Mouse (Mus musculus) hindbrain, embryonic 11.5 days (tissue): ENCODE measurements around the gene Rps6ka1. TPM values are rescaled to one million over a fixed set of nuclear protein-coding genes. Genes with fewer than 3 reads are reported as not detected.

Source experiments
- ATAC-seq: fragments of 200-750 bp; cut with Nextera tagmentation; 2 replicates; pipeline ENCODE4 v1.8.0; 2017; ENCODE audit warnings: mild to moderate bottlenecking, moderate TSS enrichment, moderate library complexity; ENCODE audit not compliant: low FRiP score
- DNase-seq: peaks from one replicate; pipeline ENCODE4 v3.0.0-alpha.2; 2015; ENCODE audit warnings: low spot score
- H3K27ac ChIP-seq: fragments of 300-500 bp; sonication (generic); 2 replicates; pipeline ENCODE4 v1.5.1; 2014; ENCODE audit warnings: mild to moderate bottlenecking, low read depth, low read length
- H3K27me3 ChIP-seq: fragments of 300-500 bp; sonication (generic); 2 replicates; pipeline ENCODE4 v1.6.1; 2014; ENCODE audit warnings: mild to moderate bottlenecking, low read length, moderate library complexity, mixed read lengths; ENCODE audit not compliant: control insufficient read depth, insufficient read depth
- H3K36me3 ChIP-seq: fragments of 300-500 bp; sonication (generic); 2 replicates; pipeline ENCODE4 v1.6.1; 2014; ENCODE audit warnings: mild to moderate bottlenecking, low read length, moderate library complexity, mixed read lengths; ENCODE audit not compliant: control insufficient read depth, insufficient read depth
- H3K4me1 ChIP-seq: fragments of 300-500 bp; sonication (generic); replicated peaks from 2 replicates; pipeline ENCODE4 v1.6.1; 2014; ENCODE audit warnings: low read length, mixed read lengths; ENCODE audit not compliant: control insufficient read depth, insufficient read depth
- H3K4me2 ChIP-seq: fragments of 300-500 bp; sonication (generic); replicated peaks from 2 replicates; pipeline ENCODE4 v1.6.1; 2014; ENCODE audit warnings: mild to moderate bottlenecking, low read depth, low read length
- H3K4me3 ChIP-seq: fragments of 300-500 bp; sonication (generic); 2 replicates; pipeline ENCODE4 v1.5.1; 2014; ENCODE audit warnings: low read depth, low read length
- H3K9ac ChIP-seq: fragments of 300-500 bp; sonication (generic); 2 replicates; pipeline ENCODE4 v1.6.1; 2014; ENCODE audit warnings: low read depth, low read length
- H3K9me3 ChIP-seq: fragments of 300-500 bp; sonication (generic); 2 replicates; pipeline ENCODE4 v1.6.1; 2016; ENCODE audit warnings: low read length; ENCODE audit not compliant: control insufficient read depth
- WGBS: fragments of 180-500 bp; shearing (Covaris S2); extraction: QIAGEN DNeasy Blood & Tissue Kit; methylation state at CpG from one replicate; pipeline ENCODE4 v1.1.7; 2014; 5-methylcytosine and 5-hydroxymethylcytosine counted together
- polyA plus RNA-seq: library from polyadenylated mRNA; unstranded; fragments of >200 nt; fragmentation: Nextera tagmentation; extraction: Ambion mirVana; gene quantifications from 2 replicates; pipeline ENCODE4 v1.2.1, GENCODE M21; 2014

Gene Rps6ka1
- polyA plus RNA-seq, 1 experiment from 2014 or later = 27.9 TPM

- peak overlapping the region; percentile 46 for H3K4me3 ChIP-seq
- H3K9me3 ChIP-seq = no peaks in the 10 kb centered on the region
- H3K36me3 ChIP-seq = no peaks in the 10 kb centered on the region
- under 1% methylated on average over 46 of the region's 80 CpGs for WGBS
- H3K4me1 ChIP-seq = peaks cover 8% of the 10 kb centered on the region
- ATAC-seq (peak; percentile 75), DNase-seq (peak; percentile 95)
- H3K27ac ChIP-seq = peak overlapping the region; percentile 100
- H3K27me3 ChIP-seq = no peaks in the 10 kb centered on the region
- H3K9ac ChIP-seq = peak overlapping the region; percentile 84
- peak overlapping the region; percentile 65 for H3K4me2 ChIP-seq
Measured at GRCm38 (mm10) chr4:133813992-133814803, 73.4 kb downstream of the Rps6ka1 start.

- peak overlapping the region; percentile 84 for H3K9ac ChIP-seq
- no peaks in the 10 kb centered on the region for H3K9me3 ChIP-seq
- ATAC-seq (peak; percentile 89), DNase-seq (peak; percentile 95)
- WGBS = 1% methylated on average over 42 of the region's 101 CpGs
- peak overlapping the region; percentile 65 for H3K4me2 ChIP-seq
- H3K36me3 ChIP-seq = no peaks in the 10 kb centered on the region
- peak overlapping the region; percentile 46 for H3K4me3 ChIP-seq
- H3K27me3 ChIP-seq = no peaks in the 10 kb centered on the region
- H3K27ac ChIP-seq = peak overlapping the region; percentile 100
- peaks cover 8% of the 10 kb centered on the region for H3K4me1 ChIP-seq
Measured at GRCm38 (mm10) chr4:133813174-133813991, 74.2 kb downstream of the Rps6ka1 start.

- Histone ChIP-seq H3K4me3 (no peak overlapping the region), H3K9me3 (no peaks in the 10 kb centered on the region), H3K36me3 (no peaks in the 10 kb centered on the region), H3K27me3 (no peaks in the 10 kb centered on the region), H3K4me2 (no peak overlapping the region), H3K4me1 (no peaks in the 10 kb centered on the region), H3K9ac (no peak overlapping the region), H3K27ac (no peak overlapping the region)
- 82% methylated on average over 15 of the region's 15 CpGs for WGBS
- ATAC-seq = no peak
- DNase-seq = no peak
Measured at GRCm38 (mm10) chr4:133804401-133805263, 83.0 kb downstream of the Rps6ka1 start.

- 29% methylated on average over 6 of the region's 6 CpGs for WGBS
- no peaks in the 10 kb centered on the region for H3K36me3 ChIP-seq
- ATAC-seq (no peak), DNase-seq (no peak)
- H3K27ac ChIP-seq = no peak overlapping the region
- H3K27me3 ChIP-seq = no peaks in the 10 kb centered on the region
- no peak overlapping the region for H3K9ac ChIP-seq
- no peaks in the 10 kb centered on the region for H3K9me3 ChIP-seq
- H3K4me1 ChIP-seq = no peaks in the 10 kb centered on the region
- H3K4me3 ChIP-seq = no peak overlapping the region
- H3K4me2 ChIP-seq = no peak overlapping the region
Measured at GRCm38 (mm10) chr4:133800589-133800988, 87.0 kb downstream of the Rps6ka1 start.

Other genes starting within 250 kb of the Rps6ka1 start
- gene Zdhhc18, start 237.6 kb downstream of the Rps6ka1 start, polyA plus RNA-seq = 2.0 and 2.8 TPM in 2 replicates
- 10.0 and 10.7 TPM in 2 replicates for gene Pigv, start 215.2 kb downstream of the Rps6ka1 start, polyA plus RNA-seq
- 40.8 and 51.6 TPM in 2 replicates for gene Arid1a, start 131.0 kb downstream of the Rps6ka1 start, polyA plus RNA-seq
- gene Hmgn2, start 80.9 kb upstream of the Rps6ka1 start, polyA plus RNA-seq = 3,330 and 3,354 TPM in 2 replicates
- gene Dhdds, start 113.1 kb upstream of the Rps6ka1 start, polyA plus RNA-seq = 34.9 and 38.1 TPM in 2 replicates
- 2.9 and 3.7 TPM in 2 replicates for gene Lin28a, start 131.0 kb upstream of the Rps6ka1 start, polyA plus RNA-seq
- gene Zfp683, start 166.0 kb upstream of the Rps6ka1 start, polyA plus RNA-seq = not detected in 2 replicates
- 1.4 and 1.8 TPM in 2 replicates for gene Crybg2, start 173.0 kb upstream of the Rps6ka1 start, polyA plus RNA-seq
- gene Cd52, start 207.3 kb upstream of the Rps6ka1 start, polyA plus RNA-seq = 4.5 and 5.1 TPM in 2 replicates
- 5.7 and 5.8 TPM in 2 replicates for gene Ubxn11, start 214.8 kb upstream of the Rps6ka1 start, polyA plus RNA-seq
- 337 and 396 TPM in 2 replicates for gene Sh3bgrl3, start 241.0 kb upstream of the Rps6ka1 start, polyA plus RNA-seq